Mouse (Mus musculus): ENCODE measurements around the gene Atxn1. TPM values are rescaled to one million over a fixed set of nuclear protein-coding genes. Genes with fewer than 3 reads are reported as not detected.

Atxn1 gene
- total and polyA plus RNA-seq, 2 experiments from 2014 or later = 12.0 to 31.4 TPM

DNA sequence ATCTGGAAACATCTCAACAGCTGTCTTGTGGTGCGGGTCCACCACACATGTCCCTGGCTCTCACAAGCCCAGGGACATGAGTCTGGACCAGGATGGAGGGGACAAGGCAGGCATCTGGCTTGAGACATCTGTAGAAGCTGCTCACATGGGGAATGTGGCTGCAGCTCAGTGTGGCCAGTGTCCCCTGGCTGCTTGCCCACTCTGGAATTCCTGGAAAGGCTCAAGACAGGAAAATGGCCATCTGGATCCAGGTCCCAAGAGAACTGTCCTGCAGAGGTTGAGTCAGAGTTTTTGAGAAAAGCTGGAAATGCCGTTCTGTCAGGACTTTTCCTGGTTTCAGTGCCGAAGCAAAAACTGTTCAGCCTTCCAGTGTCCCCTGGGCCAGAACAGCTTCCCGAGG, 388.6 kb downstream of the Atxn1 start:
- H3K9ac ChIP-seq (replicated peaks; ENCODE audit: low read length, poor library complexity, severe bottlenecking) = no peak overlapping the region
- 83% methylated on average over 4 of the region's 4 CpGs for WGBS
- ATAC-seq (ENCODE audit: low FRiP score) (no peak), DNase-seq (ENCODE audit: low spot score) (peak; percentile 21)
- no peak overlapping the region for H3K4me2 ChIP-seq (ENCODE audit: low read depth, low read length, poor library complexity, severe bottlenecking)
- no peaks in the 10 kb centered on the region for H3K9me3 ChIP-seq (ENCODE audit: low read length)
- no peaks in the 10 kb centered on the region for H3K36me3 ChIP-seq (ENCODE audit: insufficient read depth, low read length)
- H3K27me3 ChIP-seq (ENCODE audit: insufficient read depth, low read length) = no peaks in the 10 kb centered on the region
- TF ChIP-seq CTCF (IDR thresholded peaks at IDR 0.05) = no peak
- no peak overlapping the region for H3K4me3 ChIP-seq (ENCODE audit: low read depth, low read length)
- H3K4me1 ChIP-seq (ENCODE audit: insufficient read depth, low read length) = no peaks in the 10 kb centered on the region
- 0 out of 2 replicates have a peak overlapping the region, but pooled peaks have one; percentile 18 for H3K27ac ChIP-seq (ENCODE audit: low read depth, low read length)

DNA sequence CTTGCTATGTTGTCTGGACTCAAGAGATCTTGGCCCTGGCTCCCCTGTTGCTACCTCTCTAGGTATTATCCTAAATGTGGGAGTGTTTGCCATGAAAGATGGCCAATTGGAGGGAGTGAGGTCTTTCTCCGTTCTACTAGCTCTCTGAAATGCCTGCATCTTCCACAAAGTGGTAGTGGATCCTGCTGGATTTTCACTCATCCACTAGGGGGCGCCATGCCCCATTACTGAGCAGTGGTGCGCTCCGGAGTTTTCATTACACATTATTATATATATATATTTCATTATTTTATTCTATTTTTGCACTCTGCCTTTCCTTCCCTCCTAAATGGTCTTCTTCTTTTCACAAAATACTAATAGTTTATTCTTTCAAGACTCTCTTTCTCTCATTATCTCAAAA, 392.0 kb downstream of the Atxn1 start:
- H3K27me3 ChIP-seq (ENCODE audit: insufficient read depth, low read length) = no peaks in the 10 kb centered on the region
- peak; percentile 84 for TF ChIP-seq CTCF (IDR thresholded peaks at IDR 0.05)
- 29% methylated on average over 4 of the region's 4 CpGs for WGBS
- no peaks in the 10 kb centered on the region for H3K36me3 ChIP-seq (ENCODE audit: insufficient read depth, low read length)
- ATAC-seq (ENCODE audit: low FRiP score) = no peak
- peak overlapping the region; percentile 32; the same call in 1 of the 2 replicates for H3K27ac ChIP-seq (ENCODE audit: low read depth, low read length)
- H3K4me1 ChIP-seq (ENCODE audit: insufficient read depth, low read length) = no peaks in the 10 kb centered on the region
- no peak overlapping the region for H3K9ac ChIP-seq (replicated peaks; ENCODE audit: low read length, poor library complexity, severe bottlenecking)
- DNase-seq (ENCODE audit: low spot score) = peak; percentile 76
- no peaks in the 10 kb centered on the region for H3K9me3 ChIP-seq (ENCODE audit: low read length)
- no peak overlapping the region for H3K4me3 ChIP-seq (ENCODE audit: low read depth, low read length)
- no peak overlapping the region for H3K4me2 ChIP-seq (ENCODE audit: low read depth, low read length, poor library complexity, severe bottlenecking)

DNA sequence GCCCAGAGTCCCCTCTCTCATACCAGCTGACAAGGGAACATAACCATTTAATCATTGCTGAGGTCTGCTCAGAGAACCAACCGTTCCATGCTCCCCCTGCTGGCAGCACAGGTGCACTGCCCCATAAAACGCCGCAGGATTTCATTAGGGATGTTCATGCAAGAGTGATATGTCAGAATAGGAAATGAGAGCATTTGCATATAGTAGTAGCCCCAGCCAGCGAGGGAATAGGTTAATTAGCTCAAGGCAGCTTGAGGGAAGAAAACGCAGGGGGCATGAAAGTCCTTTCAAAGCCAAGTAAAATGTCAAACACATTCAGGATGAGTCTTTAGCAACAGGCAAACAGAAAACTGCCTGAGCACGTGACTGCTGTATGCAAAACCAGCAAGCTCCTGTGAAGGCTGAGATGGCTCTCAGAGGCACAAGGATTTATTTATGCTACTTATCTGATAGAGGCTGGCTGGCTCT, 393.0 kb downstream of the Atxn1 start:
- Histone ChIP-seq H3K36me3 (ENCODE audit: insufficient read depth, low read length) (peaks cover 1% of the 10 kb centered on the region), H3K9me3 (ENCODE audit: low read length) (no peaks in the 10 kb centered on the region), H3K4me3 (ENCODE audit: low read depth, low read length) (no peak overlapping the region; the same call in 1 of the 2 replicates), H3K27me3 (ENCODE audit: insufficient read depth, low read length) (no peaks in the 10 kb centered on the region), H3K4me1 (ENCODE audit: insufficient read depth, low read length) (no peaks in the 10 kb centered on the region), H3K9ac (replicated peaks; ENCODE audit: low read length, poor library complexity, severe bottlenecking) (0 out of 2 replicates have a peak overlapping the region, but pooled peaks have one; percentile 2), H3K4me2 (ENCODE audit: low read depth, low read length, poor library complexity, severe bottlenecking) (peak overlapping the region; percentile 34), H3K27ac (ENCODE audit: low read depth, low read length) (peak overlapping the region; percentile 33; the same call in 1 of the 2 replicates)
- peak; percentile 91 for DNase-seq (ENCODE audit: low spot score)
- WGBS = under 1% methylated on average over 6 of the region's 6 CpGs
- peak; percentile 99 for TF ChIP-seq CTCF (IDR thresholded peaks at IDR 0.05)
- ATAC-seq (ENCODE audit: low FRiP score) = peak; percentile 79

DNA sequence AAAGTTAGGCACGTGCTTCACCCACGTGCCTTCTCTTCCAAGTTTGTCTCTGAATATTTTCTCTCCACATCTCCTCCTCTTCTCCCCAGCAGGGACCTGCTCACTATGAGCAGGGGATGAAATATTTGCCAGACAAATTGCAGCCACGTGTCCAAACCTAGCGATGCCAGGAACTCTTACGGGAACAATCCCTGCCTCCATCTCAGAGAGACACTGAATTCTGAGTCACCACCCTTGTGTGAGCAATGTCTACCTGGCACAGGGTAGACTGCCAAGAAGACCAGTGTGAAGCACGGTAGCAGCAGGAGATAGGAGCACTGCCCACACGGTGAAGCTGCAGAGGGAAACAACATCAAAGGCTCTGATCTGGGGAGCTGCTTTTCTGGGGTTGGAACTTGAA, 394.9 kb downstream of the Atxn1 start:
- H3K9me3 ChIP-seq (ENCODE audit: low read length) = no peaks in the 10 kb centered on the region
- no peak overlapping the region for H3K4me3 ChIP-seq (ENCODE audit: low read depth, low read length)
- peaks cover 6% of the 10 kb centered on the region for H3K36me3 ChIP-seq (ENCODE audit: insufficient read depth, low read length)
- no peak for DNase-seq (ENCODE audit: low spot score)
- no peak overlapping the region for H3K9ac ChIP-seq (replicated peaks; ENCODE audit: low read length, poor library complexity, severe bottlenecking)
- no peaks in the 10 kb centered on the region for H3K27me3 ChIP-seq (ENCODE audit: insufficient read depth, low read length)
- H3K27ac ChIP-seq (ENCODE audit: low read depth, low read length) = no peak overlapping the region
- no peaks in the 10 kb centered on the region for H3K4me1 ChIP-seq (ENCODE audit: insufficient read depth, low read length)
- 79% methylated on average over 7 of the region's 7 CpGs for WGBS
- ATAC-seq (ENCODE audit: low FRiP score) = no peak
- no peak overlapping the region for H3K4me2 ChIP-seq (ENCODE audit: low read depth, low read length, poor library complexity, severe bottlenecking)
- TF ChIP-seq CTCF (IDR thresholded peaks at IDR 0.05) = no peak

DNA sequence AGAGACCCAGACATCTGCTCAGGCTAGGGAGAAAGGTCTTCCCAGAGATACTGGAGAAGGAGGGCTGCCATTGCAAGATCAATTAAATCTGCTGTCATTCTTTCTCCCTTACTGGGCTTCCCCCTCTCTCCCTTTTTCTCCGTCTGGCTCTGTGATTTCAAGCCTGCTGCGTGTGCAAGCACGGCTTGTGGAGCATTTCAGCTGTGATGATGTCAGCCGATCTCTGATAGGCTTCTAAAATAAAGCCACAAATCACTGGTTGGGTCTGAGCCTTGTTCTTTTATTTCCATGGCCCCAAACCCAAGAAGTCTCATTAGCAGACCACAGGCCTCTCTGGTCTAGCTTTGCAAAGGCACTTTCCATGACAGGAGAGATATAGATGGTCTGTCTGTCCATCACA, 399.9 kb downstream of the Atxn1 start:
- Histone ChIP-seq H3K4me1 (ENCODE audit: insufficient read depth, low read length) (no peaks in the 10 kb centered on the region; the same call in 1 of the 2 replicates), H3K4me2 (ENCODE audit: low read depth, low read length, poor library complexity, severe bottlenecking) (no peak overlapping the region), H3K9me3 (ENCODE audit: low read length) (no peaks in the 10 kb centered on the region), H3K4me3 (ENCODE audit: low read depth, low read length) (no peak overlapping the region), H3K27ac (ENCODE audit: low read depth, low read length) (no peak overlapping the region), H3K27me3 (ENCODE audit: insufficient read depth, low read length) (no peaks in the 10 kb centered on the region), H3K9ac (replicated peaks; ENCODE audit: low read length, poor library complexity, severe bottlenecking) (no peak overlapping the region), H3K36me3 (ENCODE audit: insufficient read depth, low read length) (peaks cover 6% of the 10 kb centered on the region)
- ATAC-seq (ENCODE audit: low FRiP score) (no peak), DNase-seq (ENCODE audit: low spot score) (no peak)
- 72% methylated on average over 4 of the region's 4 CpGs for WGBS
- no peak for TF ChIP-seq CTCF (IDR thresholded peaks at IDR 0.05)

DNA sequence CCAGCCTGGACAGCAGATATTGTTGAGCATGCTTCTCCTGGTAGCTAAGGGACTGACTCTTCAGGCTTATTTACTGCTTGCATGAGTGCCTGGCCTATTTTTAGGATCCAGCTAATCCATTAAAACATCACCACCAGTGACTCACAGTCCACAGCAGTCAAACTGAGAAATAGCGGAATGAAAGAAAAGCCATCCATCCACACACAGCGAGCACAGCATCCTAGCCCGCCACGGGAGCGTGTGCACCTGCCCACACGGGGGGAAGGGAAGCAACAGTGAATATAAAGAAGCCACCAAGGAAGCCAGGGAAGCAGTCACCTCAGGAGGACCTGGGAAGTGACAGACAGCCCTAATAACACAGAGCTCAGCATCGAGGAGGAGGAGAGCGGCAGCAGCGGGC, 402.8 kb downstream of the Atxn1 start:
- H3K4me3 ChIP-seq (ENCODE audit: low read depth, low read length) = no peak overlapping the region
- H3K4me1 ChIP-seq (ENCODE audit: insufficient read depth, low read length) = no peaks in the 10 kb centered on the region; the same call in 1 of the 2 replicates
- no peak overlapping the region; the same call in 1 of the 2 replicates for H3K27ac ChIP-seq (ENCODE audit: low read depth, low read length)
- no peaks in the 10 kb centered on the region for H3K9me3 ChIP-seq (ENCODE audit: low read length)
- DNase-seq (ENCODE audit: low spot score) (no peak), ATAC-seq (ENCODE audit: low FRiP score) (no peak)
- WGBS = 68% methylated on average over 9 of the region's 9 CpGs
- peaks cover 6% of the 10 kb centered on the region for H3K36me3 ChIP-seq (ENCODE audit: insufficient read depth, low read length)
- H3K4me2 ChIP-seq (ENCODE audit: low read depth, low read length, poor library complexity, severe bottlenecking) = no peak overlapping the region
- no peaks in the 10 kb centered on the region for H3K27me3 ChIP-seq (ENCODE audit: insufficient read depth, low read length)
- H3K9ac ChIP-seq (replicated peaks; ENCODE audit: low read length, poor library complexity, severe bottlenecking) = no peak overlapping the region
- no peak for TF ChIP-seq CTCF (IDR thresholded peaks at IDR 0.05)

All from midbrain, postnatal 0 days (tissue).